Mouse (Mus musculus) embryo, embryonic 11.5 days (tissue): ENCODE measurements at regions not wholly inside any gene's neighbourhood (a gene's known extent, or its start where the extent isn't known, plus 50 kb on each side); places are given as distances from the start of the nearest gene placed in this dataset.

Source experiments
- DNase-seq: peaks from one replicate; pipeline ENCODE4 v3.0.0-alpha.2; 2012; ENCODE audit warnings: low read depth, low spot score

- DNase-seq, result no peak
Observed at GRCm38 (mm10) chr9:76734387-76734786, 167.5 kb upstream of the Fam83b start.

- DNase-seq, result no peak
Observed at GRCm38 (mm10) chr9:76733812-76734211, 166.9 kb upstream of the Fam83b start.

- DNase-seq, result no peak
Observed at GRCm38 (mm10) chr9:76722881-76723280, 156.0 kb upstream of the Fam83b start.

GRCm38 (mm10) chr9:76715852-76716251 lies 148.9 kb upstream of the Fam83b start:
- DNase-seq, result no peak

- DNase-seq, result no peak
Observed at GRCm38 (mm10) chr9:76706451-76706850, 139.5 kb upstream of the Fam83b start.

- no peak for DNase-seq
Observed at GRCm38 (mm10) chr9:76705786-76706185, 138.9 kb upstream of the Fam83b start.

GRCm38 (mm10) chr9:76695547-76695946 lies 128.6 kb upstream of the Fam83b start:
- DNase-seq, result no peak

- DNase-seq, result no peak
Observed at GRCm38 (mm10) chr9:76692976-76693375, 126.1 kb upstream of the Fam83b start.

GRCm38 (mm10) chr9:76660848-76661247 lies 93.9 kb upstream of the Fam83b start:
- peak; percentile 32 for DNase-seq

- no peak for DNase-seq
Observed at GRCm38 (mm10) chr9:76659798-76660197, 92.9 kb upstream of the Fam83b start.

GRCm38 (mm10) chr9:76653311-76653710 lies 86.4 kb upstream of the Fam83b start:
- DNase-seq, result no peak

- DNase-seq, result no peak
Observed at GRCm38 (mm10) chr9:76649484-76649883, 82.6 kb upstream of the Fam83b start.

- DNase-seq, result no peak
Observed at GRCm38 (mm10) chr9:76646383-76646782, 79.5 kb upstream of the Fam83b start.
